Mouse (Mus musculus) lung, embryonic 14.5 days (tissue): Measurements from ENCODE around the gene Zfand2a. TPM values are rescaled to one million over a fixed set of nuclear protein-coding genes. Genes with fewer than 3 reads are reported as not detected.
A peak's percentile ranks its signal among the peaks of the same experiment; 100 is the strongest.

Experiments used
- ATAC-seq: fragments of 200-750 bp; cut with Nextera tagmentation; 2 replicates; pipeline ENCODE4 v1.8.0; 2017; ENCODE audit warnings: mild to moderate bottlenecking, moderate TSS enrichment, moderate library complexity; ENCODE audit not compliant: insufficient read depth
- DNase-seq: peaks from one replicate; pipeline ENCODE4 v3.0.0-alpha.2; 2015
- H3K27ac ChIP-seq: fragments of 300-500 bp; sonication (generic); 2 replicates; pipeline ENCODE4 v1.5.1; 2014; ENCODE audit warnings: low read depth, mild to moderate bottlenecking, moderate library complexity
- H3K27me3 ChIP-seq: fragments of 300-500 bp; sonication (generic); 2 replicates; pipeline ENCODE4 v1.6.1; 2014; ENCODE audit warnings: low read length, control low read depth; ENCODE audit not compliant: insufficient read depth
- H3K36me3 ChIP-seq: fragments of 300-500 bp; sonication (generic); 2 replicates; pipeline ENCODE4 v1.6.1; 2014; ENCODE audit warnings: control low read depth; ENCODE audit not compliant: insufficient read depth
- H3K4me1 ChIP-seq: fragments of 300-500 bp; sonication (generic); 2 replicates; pipeline ENCODE4 v1.6.1; 2014; ENCODE audit warnings: antibody characterized with exemption, control low read depth; ENCODE audit not compliant: insufficient read depth
- H3K4me2 ChIP-seq: fragments of 300-500 bp; sonication (generic); 2 replicates; pipeline ENCODE4 v1.6.1; 2014; ENCODE audit warnings: mild to moderate bottlenecking
- H3K4me3 ChIP-seq: fragments of 300-500 bp; sonication (generic); 2 replicates; pipeline ENCODE4 v1.5.1; 2014; ENCODE audit warnings: low read depth, low read length
- H3K9ac ChIP-seq: fragments of 300-500 bp; sonication (generic); 2 replicates; pipeline ENCODE4 v1.6.1; 2014
- H3K9me3 ChIP-seq: fragments of 300-500 bp; sonication (generic); 2 replicates; pipeline ENCODE4 v1.6.1; 2016; ENCODE audit warnings: low read depth, low read length, control low read depth
- CTCF ChIP-seq: IDR thresholded peaks from 2 replicates; pipeline ENCODE4 v1.5.1; 2016; ENCODE audit warnings: antibody characterized with exemption, low read depth
- WGBS: fragments of 180-500 bp; shearing (Covaris S2); extraction: QIAGEN DNeasy Blood & Tissue Kit; methylation state at CpG from one replicate; pipeline ENCODE4 v1.1.7; 2014; 5-methylcytosine and 5-hydroxymethylcytosine counted together
- polyA plus RNA-seq: library from polyadenylated mRNA; unstranded; fragments of >200 nt; fragmentation: Nextera tagmentation; extraction: Ambion mirVana; gene quantifications from 2 replicates; pipeline ENCODE4 v1.2.1, GENCODE M21; 2014

The Zfand2a gene
- polyA plus RNA-seq, 1 experiment from 2014 or later: 5.3 TPM

- WGBS: 55% methylated on average over 12 of the region's 12 CpGs
Observed at GRCm38 (mm10) chr5:139442428-139442827, 41.9 kb downstream of the Zfand2a start.

GRCm38 (mm10) chr5:139441726-139442018 is 42.7 kb downstream of the Zfand2a start:
- Histone ChIP-seq H3K9me3 (no peaks in the 10 kb centered on the region), H3K4me2 (no peak overlapping the region), H3K9ac (no peak overlapping the region), H3K4me1 (peaks cover 6% of the 10 kb centered on the region; the same call in 1 of the 2 replicates), H3K36me3 (no peaks in the 10 kb centered on the region), H3K27me3 (no peaks in the 10 kb centered on the region), H3K4me3 (no peak overlapping the region), H3K27ac (no peak overlapping the region)
- TF ChIP-seq CTCF: no peak
- no peak for DNase-seq
- WGBS: 85% methylated on average over 2 of the region's 2 CpGs
- no peak for ATAC-seq

More at GRCm38 (mm10) chr5:139442428-139442827, 41.9 kb downstream of the Zfand2a start:
- Histone ChIP-seq H3K9ac (no peak overlapping the region), H3K4me2 (no peak overlapping the region), H3K9me3 (no peaks in the 10 kb centered on the region), H3K36me3 (no peaks in the 10 kb centered on the region), H3K4me1 (peaks cover 6% of the 10 kb centered on the region; the same call in 1 of the 2 replicates), H3K27ac (no peak overlapping the region), H3K27me3 (no peaks in the 10 kb centered on the region), H3K4me3 (no peak overlapping the region)
- no peak for TF ChIP-seq CTCF
- DNase-seq (no peak), ATAC-seq (no peak)

DNA sequence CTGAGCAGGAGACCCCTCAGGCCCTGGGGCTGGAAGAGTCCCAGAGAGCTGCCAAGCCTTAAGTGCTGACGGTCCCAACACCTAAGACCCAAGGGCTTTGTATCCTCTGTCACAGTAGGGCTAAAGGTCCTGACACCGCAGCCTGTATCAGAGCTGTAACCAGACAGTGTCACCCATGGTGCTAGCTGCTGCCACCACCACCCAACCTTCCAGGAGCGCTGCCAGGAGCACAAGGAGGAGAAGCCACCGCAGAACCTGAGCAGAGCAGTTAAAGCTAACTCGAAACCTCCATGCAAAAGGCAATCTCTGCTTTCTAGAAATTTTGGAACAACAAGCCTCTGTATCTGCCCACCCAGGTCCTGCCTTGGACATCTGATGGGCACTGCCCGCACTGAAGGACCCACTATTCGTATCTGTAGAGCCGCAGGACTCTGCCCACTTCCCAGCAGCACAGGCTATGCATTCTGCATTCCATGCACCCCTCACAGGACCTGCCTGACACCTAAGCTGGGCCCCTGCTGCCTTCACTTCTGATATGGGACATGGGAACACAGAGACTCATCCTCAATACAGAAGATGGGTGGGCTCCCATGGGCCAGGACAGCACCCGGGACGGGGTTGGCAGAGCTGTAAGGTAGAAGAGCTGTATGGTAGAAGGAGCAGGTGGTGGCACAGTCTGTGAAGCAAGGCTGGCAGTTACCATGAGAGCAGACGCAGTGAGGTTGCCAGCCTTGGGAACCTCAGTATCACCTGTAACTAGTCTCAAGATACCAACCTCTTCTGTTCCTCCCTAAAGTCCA is 43.2 kb downstream of the Zfand2a start:
- DNase-seq (no peak), ATAC-seq (no peak)
- H3K27ac ChIP-seq: no peak overlapping the region
- H3K9ac ChIP-seq: no peak overlapping the region
- H3K9me3 ChIP-seq: no peaks in the 10 kb centered on the region
- no peak overlapping the region for H3K4me2 ChIP-seq
- peaks cover 6% of the 10 kb centered on the region; the same call in 1 of the 2 replicates for H3K4me1 ChIP-seq
- H3K36me3 ChIP-seq: no peaks in the 10 kb centered on the region
- TF ChIP-seq CTCF: no peak
- no peaks in the 10 kb centered on the region for H3K27me3 ChIP-seq
- WGBS: 88% methylated on average over 11 of the region's 11 CpGs
- H3K4me3 ChIP-seq: no peak overlapping the region

GRCm38 (mm10) chr5:139440451-139440850 is 43.9 kb downstream of the Zfand2a start:
- DNase-seq: no peak
- Histone ChIP-seq H3K4me2 (no peak overlapping the region), H3K4me3 (no peak overlapping the region), H3K27me3 (no peaks in the 10 kb centered on the region), H3K9me3 (no peaks in the 10 kb centered on the region), H3K36me3 (no peaks in the 10 kb centered on the region), H3K4me1 (no peaks in the 10 kb centered on the region), H3K9ac (no peak overlapping the region), H3K27ac (no peak overlapping the region)
- WGBS: 77% methylated on average over 5 of the region's 5 CpGs
- ATAC-seq: no peak
- TF ChIP-seq CTCF: no peak

GRCm38 (mm10) chr5:139438440-139438839 is 45.9 kb downstream of the Zfand2a start:
- ATAC-seq (no peak), DNase-seq (no peak)
- Histone ChIP-seq H3K27me3 (no peaks in the 10 kb centered on the region), H3K27ac (no peak overlapping the region), H3K36me3 (no peaks in the 10 kb centered on the region), H3K4me2 (no peak overlapping the region), H3K4me1 (no peaks in the 10 kb centered on the region), H3K4me3 (no peak overlapping the region), H3K9ac (no peak overlapping the region), H3K9me3 (no peaks in the 10 kb centered on the region)
- WGBS: 79% methylated on average over 12 of the region's 12 CpGs
- no peak for TF ChIP-seq CTCF

DNA sequence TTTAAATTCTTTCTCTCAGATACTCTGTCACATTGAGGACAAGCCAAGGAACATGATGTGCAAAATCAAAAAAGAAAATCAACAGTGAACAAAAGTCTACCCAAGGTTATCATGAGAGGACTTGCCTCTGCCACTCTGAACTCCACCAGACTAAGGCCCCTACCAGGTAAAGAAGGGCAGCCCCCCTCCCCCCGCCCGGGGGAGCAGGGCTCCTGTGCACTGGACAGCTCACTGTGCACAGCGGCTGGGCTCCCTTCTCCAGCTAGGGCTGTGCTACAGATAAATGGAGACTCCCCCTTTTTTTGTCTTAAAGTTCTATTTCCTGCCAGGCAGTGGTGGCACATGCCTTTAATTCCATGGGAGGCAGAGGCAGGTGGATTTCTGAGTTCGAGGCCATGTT is 46.6 kb downstream of the Zfand2a start:
- no peak overlapping the region for H3K27ac ChIP-seq
- no peaks in the 10 kb centered on the region for H3K9me3 ChIP-seq
- no peak overlapping the region for H3K9ac ChIP-seq
- ATAC-seq (no peak), DNase-seq (no peak)
- H3K4me1 ChIP-seq: no peaks in the 10 kb centered on the region
- no peak overlapping the region for H3K4me3 ChIP-seq
- H3K4me2 ChIP-seq: no peak overlapping the region
- no peak for TF ChIP-seq CTCF
- 94% methylated on average over 4 of the region's 4 CpGs for WGBS
- H3K27me3 ChIP-seq: no peaks in the 10 kb centered on the region
- no peaks in the 10 kb centered on the region for H3K36me3 ChIP-seq

DNA sequence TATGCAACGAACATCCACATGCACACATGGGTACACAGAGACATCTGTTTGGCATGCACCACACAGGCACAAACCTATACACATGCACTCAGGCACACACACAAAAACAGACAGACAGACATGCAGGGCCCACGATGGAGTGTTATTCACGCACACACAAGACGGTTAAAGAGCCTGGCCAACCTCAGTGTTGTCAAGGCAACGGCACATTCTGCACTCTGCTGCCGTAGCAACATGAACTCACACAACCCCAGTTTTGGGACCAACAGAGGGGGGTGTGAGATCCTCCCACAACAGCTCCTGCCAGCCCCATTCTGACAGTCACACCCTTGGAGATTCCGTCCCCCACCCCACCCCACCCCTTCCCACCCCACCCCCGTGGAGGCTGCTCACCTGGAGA is 49.4 kb downstream of the Zfand2a start:
- DNase-seq (peak; percentile 27), ATAC-seq (no peak; the same call in 1 of the 2 replicates)
- Histone ChIP-seq H3K36me3 (no peaks in the 10 kb centered on the region), H3K9me3 (no peaks in the 10 kb centered on the region), H3K27me3 (no peaks in the 10 kb centered on the region), H3K4me2 (no peak overlapping the region), H3K4me3 (no peak overlapping the region), H3K9ac (no peak overlapping the region), H3K27ac (no peak overlapping the region), H3K4me1 (no peaks in the 10 kb centered on the region)
- no peak for TF ChIP-seq CTCF
- WGBS: 36% methylated on average over 8 of the region's 8 CpGs
